Comparison of ENCODE assay signal across 30 mouse cellular contexts in genomic region chr15:14000952-14001351, GRCm38 (mm10).
DNase-seq lines count a peak whose midpoint lies in the region; ATAC-seq and TF ChIP-seq lines count a peak whose summit lies in the region.
"Had no signal": no experiment of that assay in that cellular context is flagged by ENCODE, and none has a peak within 500 bp of the region (broad histone marks: within the 10 kb centered on the region; RNA-seq: fewer than 3 reads in every experiment).

No protein-coding gene starts in this region.

- H3K36me3 ChIP-seq in hindbrain, embryonic 11.5 days (ENCODE audit: control insufficient read depth, insufficient read depth, low read length): no peaks in the 10 kb centered on the region
- no peaks in the 10 kb centered on the region for H3K36me3 ChIP-seq in hindbrain, embryonic 12.5 days
- no peaks in the 10 kb centered on the region for H3K36me3 ChIP-seq in forebrain, embryonic 14.5 days (ENCODE audit: control insufficient read depth, insufficient read depth, low read length)
- H3K36me3 ChIP-seq in forebrain, postnatal 0 days (ENCODE audit: insufficient read depth): no peaks in the 10 kb centered on the region
- H3K36me3 ChIP-seq: embryonic facial prominence, embryonic 10.5 days; embryonic facial prominence, embryonic 13.5 days; G1E; heart, embryonic 12.5 days; heart, embryonic 15.5 days; hindbrain, embryonic 10.5 days; hindbrain, embryonic 15.5 days had no signal

- no peak overlapping the region for H3K4me2 ChIP-seq in hindbrain, embryonic 11.5 days (replicated peaks; ENCODE audit: low read depth, low read length)
- no peak overlapping the region for H3K4me2 ChIP-seq in hindbrain, embryonic 12.5 days (replicated peaks)
- H3K4me2 ChIP-seq in forebrain, embryonic 14.5 days (ENCODE audit: low read length): no peak overlapping the region
- H3K4me2 ChIP-seq in forebrain, postnatal 0 days (ENCODE audit: low read depth): no peak overlapping the region
- H3K4me2 ChIP-seq: embryonic facial prominence, embryonic 13.5 days; heart, embryonic 12.5 days; heart, embryonic 15.5 days; hindbrain, embryonic 15.5 days had no signal

- H3K4me3 ChIP-seq in hindbrain, embryonic 11.5 days (ENCODE audit: low read depth, low read length): no peak overlapping the region
- H3K4me3 ChIP-seq in hindbrain, embryonic 12.5 days: no peak overlapping the region
- no peak overlapping the region for H3K4me3 ChIP-seq in forebrain, embryonic 14.5 days (ENCODE audit: low read depth, low read length)
- no peak overlapping the region for H3K4me3 ChIP-seq in forebrain, postnatal 0 days (ENCODE audit: low read depth, low read length)
- H3K4me3 ChIP-seq: embryonic facial prominence, embryonic 10.5 days; embryonic facial prominence, embryonic 13.5 days; erythroblast, embryonic 14.5 days; heart, embryonic 12.5 days; heart, embryonic 15.5 days; hindbrain, embryonic 10.5 days; hindbrain, embryonic 15.5 days had no signal

- no peaks in the 10 kb centered on the region for H3K9me3 ChIP-seq in hindbrain, embryonic 11.5 days (ENCODE audit: control insufficient read depth, low read length)
- no peaks in the 10 kb centered on the region for H3K9me3 ChIP-seq in hindbrain, embryonic 12.5 days (replicated peaks)
- no peaks in the 10 kb centered on the region for H3K9me3 ChIP-seq in forebrain, embryonic 14.5 days (replicated peaks; ENCODE audit: control insufficient read depth, low read length)
- no peaks in the 10 kb centered on the region for H3K9me3 ChIP-seq in forebrain, postnatal 0 days (ENCODE audit: low read length)
- H3K9me3 ChIP-seq: embryonic facial prominence, embryonic 10.5 days; embryonic facial prominence, embryonic 13.5 days; G1E; heart, embryonic 12.5 days; heart, embryonic 15.5 days; hindbrain, embryonic 10.5 days; hindbrain, embryonic 15.5 days had no signal

- ATAC-seq in hindbrain, embryonic 11.5 days (ENCODE audit: low FRiP score): 0 out of 2 replicates have a peak, but pooled peaks have one; percentile 22
- ATAC-seq in hindbrain, embryonic 12.5 days (ENCODE audit: low FRiP score): no peak; the same call in 1 of the 2 replicates
- ATAC-seq in forebrain, embryonic 14.5 days: peak; percentile 85
- ATAC-seq in forebrain, postnatal 0 days: no peak
- ATAC-seq in frontal cortex, adult (ENCODE audit: low TSS enrichment): no peak
- ATAC-seq: intestine, postnatal 0 days; Patski had no signal

- no peak for TF ChIP-seq CTCF in forebrain, postnatal 0 days (IDR thresholded peaks at IDR 0.05; ENCODE audit: low read depth)

- no peaks in the 10 kb centered on the region for H3K27me3 ChIP-seq in hindbrain, embryonic 11.5 days (ENCODE audit: control insufficient read depth, insufficient read depth, low read length)
- H3K27me3 ChIP-seq in hindbrain, embryonic 12.5 days: no peaks in the 10 kb centered on the region
- no peaks in the 10 kb centered on the region for H3K27me3 ChIP-seq in forebrain, embryonic 14.5 days (replicated peaks; ENCODE audit: control insufficient read depth, insufficient read depth, low read length)
- H3K27me3 ChIP-seq in forebrain, postnatal 0 days (ENCODE audit: insufficient read depth, low read length): no peaks in the 10 kb centered on the region
- H3K27me3 ChIP-seq: CH12.LX; embryonic facial prominence, embryonic 13.5 days; heart, embryonic 12.5 days; heart, embryonic 15.5 days; hindbrain, embryonic 15.5 days had no signal

- DNase-seq in hindbrain, embryonic 11.5 days (ENCODE audit: low spot score): no peak
- DNase-seq in forebrain, embryonic 14.5 days (ENCODE audit: low spot score): peak; percentile 66
- peak; percentile 1 for DNase-seq in forebrain, postnatal 0 days
- DNase-seq in kidney, postnatal 25 days: no peak
- DNase-seq: adrenal gland, postnatal 10 days; adrenal gland, postnatal 36 days; B cell, adult 2 months; cerebellum, adult 11 months; cerebellum, adult 2 months; cerebellum, adult 9-11 months; cerebellum, postnatal 25 days; embryo, embryonic 11 days; gastrocnemius, postnatal 25 days; heart, adult 18-20 months; heart, postnatal 10 days; heart, postnatal 36 days; kidney, adult 2 months had no signal

- H3K27ac ChIP-seq in hindbrain, embryonic 11.5 days (ENCODE audit: low read depth, low read length): no peak overlapping the region
- no peak overlapping the region for H3K27ac ChIP-seq in hindbrain, embryonic 12.5 days
- H3K27ac ChIP-seq in forebrain, embryonic 14.5 days (ENCODE audit: low read depth, low read length): no peak overlapping the region
- H3K27ac ChIP-seq in forebrain, postnatal 0 days (ENCODE audit: low read depth, low read length): no peak overlapping the region
- H3K27ac ChIP-seq: embryonic facial prominence, embryonic 10.5 days; embryonic facial prominence, embryonic 13.5 days; heart, embryonic 15.5 days; hindbrain, embryonic 10.5 days; hindbrain, embryonic 15.5 days had no signal

- H3K9ac ChIP-seq in hindbrain, embryonic 11.5 days (ENCODE audit: low read depth, low read length): no peak overlapping the region
- H3K9ac ChIP-seq in hindbrain, embryonic 12.5 days: no peak overlapping the region
- no peak overlapping the region for H3K9ac ChIP-seq in forebrain, embryonic 14.5 days (ENCODE audit: low read length)
- no peak overlapping the region for H3K9ac ChIP-seq in forebrain, postnatal 0 days
- H3K9ac ChIP-seq: embryonic facial prominence, embryonic 13.5 days; heart, embryonic 12.5 days; heart, embryonic 15.5 days; hindbrain, embryonic 15.5 days had no signal

- no peaks in the 10 kb centered on the region; the same call in 1 of the 2 replicates for H3K4me1 ChIP-seq in hindbrain, embryonic 11.5 days (replicated peaks; ENCODE audit: control insufficient read depth, insufficient read depth, low read length)
- H3K4me1 ChIP-seq in hindbrain, embryonic 12.5 days: no peaks in the 10 kb centered on the region
- H3K4me1 ChIP-seq in forebrain, embryonic 14.5 days (ENCODE audit: control insufficient read depth, insufficient read depth, low read length): no peaks in the 10 kb centered on the region
- H3K4me1 ChIP-seq in forebrain, postnatal 0 days (ENCODE audit: insufficient read depth): no peaks in the 10 kb centered on the region
- H3K4me1 ChIP-seq: embryonic facial prominence, embryonic 10.5 days; embryonic facial prominence, embryonic 13.5 days; heart, embryonic 12.5 days; heart, embryonic 15.5 days; hindbrain, embryonic 10.5 days; hindbrain, embryonic 15.5 days had no signal

Comparison
In these comparisons a context has a peak if more than half of its experiments do, and no peak if none do; other contexts are left out.
1. ATAC-seq: peak in hindbrain, embryonic 11.5 days (single experiment) and forebrain, embryonic 14.5 days (single experiment); none in hindbrain, embryonic 12.5 days (single experiment), forebrain, postnatal 0 days (single experiment) and frontal cortex, adult (single experiment).
2. DNase-seq: peak in forebrain, embryonic 14.5 days (single experiment) and forebrain, postnatal 0 days (single experiment); none in hindbrain, embryonic 11.5 days (single experiment) and kidney, postnatal 25 days (0 of 2).